Mouse (Mus musculus) testis, postnatal 10 days (tissue): ENCODE results near the gene 4430402I18Rik.
"Not testable (repeated sequence)": the region's sequence is repeated elsewhere in the genome, so short reads cannot be mapped to it uniquely, and the experiment has no call there.

Source experiments
- DNase-seq: peaks from one replicate; pipeline ENCODE4 v3.0.0; 2021; ENCODE audit warnings: low spot score

Gene 4430402I18Rik

DNA sequence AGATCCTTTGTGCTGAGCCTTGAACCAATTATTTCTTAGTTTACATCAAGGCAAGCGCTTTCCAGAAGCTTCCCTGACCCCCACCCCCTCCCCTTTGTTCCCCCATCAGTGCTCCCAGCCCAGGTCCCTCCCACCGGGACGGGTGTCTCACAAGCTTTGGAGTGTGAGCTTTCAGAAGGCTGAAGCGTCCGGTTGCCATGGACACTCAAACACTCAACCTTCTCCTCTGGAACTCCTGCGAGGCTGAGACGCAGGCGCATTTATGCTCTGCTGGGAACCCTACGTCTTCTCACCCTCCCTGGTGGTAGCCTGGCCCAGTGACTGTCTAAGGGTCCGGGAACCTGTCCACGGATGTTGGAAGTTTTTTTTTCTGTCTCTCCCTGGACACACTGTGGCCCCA is at the start of gene 4430402I18Rik:
Gene 4430402I18Rik, minus strand, starts transcription at position 149 of the 400 bp plus-strand sequence.
- no peak for DNase-seq

DNA sequence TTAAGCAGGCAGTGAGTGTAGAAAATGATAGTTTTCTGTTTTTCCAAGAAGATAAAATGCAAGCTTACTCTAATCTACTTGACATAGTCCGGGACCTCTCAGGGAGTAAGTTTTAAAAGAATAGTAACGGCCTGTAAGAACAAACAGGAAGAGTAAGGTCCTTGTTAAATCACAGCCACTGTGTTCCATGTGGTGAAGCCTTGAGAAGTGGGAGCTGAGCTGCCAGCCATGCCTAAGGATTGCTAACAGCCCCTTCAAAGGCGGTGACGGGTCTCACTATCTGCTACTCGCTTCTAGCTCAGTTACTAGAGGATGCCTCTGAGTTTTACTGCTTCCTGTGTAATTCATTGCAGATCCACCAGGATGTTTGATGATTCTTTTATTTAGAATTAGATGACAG is 49.2 kb upstream of the 4430402I18Rik start:
- peak; percentile 37 for DNase-seq

DNA sequence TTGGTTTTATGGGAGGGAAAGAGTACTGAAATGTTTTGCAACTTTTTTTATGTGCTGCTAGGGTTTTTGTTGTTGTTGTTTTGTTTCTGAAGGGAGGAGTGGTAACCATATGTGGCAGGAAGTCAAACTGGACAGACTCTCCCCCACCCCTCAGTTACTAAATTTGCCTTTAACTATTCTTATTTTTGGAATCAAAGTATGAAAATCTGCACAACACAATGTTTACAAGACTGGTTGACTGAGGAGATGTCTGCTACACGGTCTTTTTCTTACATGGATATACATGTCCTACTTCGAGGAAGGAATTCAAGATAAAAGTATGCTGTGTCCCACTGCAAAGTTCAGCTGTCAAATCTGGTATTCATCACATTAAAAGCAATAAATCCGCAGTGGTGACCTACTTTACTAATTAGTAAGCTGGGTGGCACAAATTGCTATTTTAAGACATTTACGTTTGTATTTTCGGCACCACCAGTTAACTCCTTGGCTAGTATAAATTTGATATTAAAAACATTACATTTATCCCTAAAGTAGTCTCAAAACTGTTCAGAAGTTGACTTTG is 48.7 kb upstream of the 4430402I18Rik start:
- peak; percentile 1 for DNase-seq

DNA sequence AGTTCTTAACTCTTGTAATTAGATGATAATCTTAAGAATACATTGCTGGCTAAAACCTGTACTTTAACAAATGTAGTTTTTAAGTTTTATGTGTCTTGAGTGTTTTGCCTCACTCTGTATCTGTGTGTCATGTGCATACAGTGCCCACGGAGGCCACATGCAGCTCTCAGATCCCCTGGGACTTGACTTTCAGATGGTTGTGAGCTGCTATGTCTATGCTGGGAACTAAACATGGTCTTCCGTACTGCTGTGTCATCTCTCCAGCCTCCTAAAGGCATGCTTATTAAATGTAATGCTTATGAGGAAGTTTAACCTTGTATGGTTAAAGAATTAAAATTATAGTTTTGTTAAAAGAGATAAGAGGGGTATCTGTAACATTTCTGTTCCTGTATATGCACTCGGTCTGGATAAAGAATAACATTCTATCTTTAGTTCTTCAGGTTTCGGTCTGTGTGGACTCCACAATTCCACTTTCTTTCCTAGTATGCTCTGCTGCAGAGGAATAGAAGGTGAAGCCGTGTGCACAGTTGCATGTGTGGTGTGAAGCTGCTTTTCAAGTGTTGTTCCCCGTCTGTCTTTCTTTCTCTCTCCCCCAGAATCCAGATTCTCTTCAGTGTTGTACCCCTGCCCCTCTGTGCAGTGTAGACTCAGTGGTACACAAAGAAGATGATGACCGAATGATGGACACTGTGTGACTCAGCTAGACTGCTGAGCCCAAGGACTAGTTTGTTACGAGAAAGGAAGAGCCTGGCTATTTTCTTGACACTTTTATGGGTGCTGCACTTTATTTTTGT is 48.0 kb upstream of the 4430402I18Rik start:
- peak; percentile 27 for DNase-seq

- peak; percentile 38 for DNase-seq
These were observed 47.0 kb upstream of the 4430402I18Rik start for GRCm38 (mm10) chr19:29014466-29015055.

GRCm38 (mm10) chr19:29011355-29011990 is 43.9 kb upstream of the 4430402I18Rik start:
- DNase-seq = no peak

DNA sequence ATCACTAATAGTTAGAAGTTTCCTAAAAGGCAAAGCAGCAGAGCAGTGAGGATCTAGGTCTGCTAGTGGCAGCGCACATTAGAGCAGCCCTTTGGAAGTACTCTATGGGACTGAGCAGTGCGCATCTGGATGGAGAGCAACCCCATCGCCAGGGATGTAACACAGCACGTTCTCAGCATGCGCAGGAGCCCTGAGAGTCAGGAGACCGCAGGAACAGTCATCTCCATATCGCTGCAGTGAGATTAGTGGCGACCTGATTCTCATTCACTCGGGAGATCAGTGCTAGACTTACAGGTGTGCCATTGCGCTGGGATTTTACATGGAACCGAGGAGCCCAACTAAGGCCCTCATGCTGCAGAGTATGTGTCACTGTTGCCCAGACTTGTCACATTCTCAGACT is 41.4 kb upstream of the 4430402I18Rik start:
- no peak for DNase-seq

DNA sequence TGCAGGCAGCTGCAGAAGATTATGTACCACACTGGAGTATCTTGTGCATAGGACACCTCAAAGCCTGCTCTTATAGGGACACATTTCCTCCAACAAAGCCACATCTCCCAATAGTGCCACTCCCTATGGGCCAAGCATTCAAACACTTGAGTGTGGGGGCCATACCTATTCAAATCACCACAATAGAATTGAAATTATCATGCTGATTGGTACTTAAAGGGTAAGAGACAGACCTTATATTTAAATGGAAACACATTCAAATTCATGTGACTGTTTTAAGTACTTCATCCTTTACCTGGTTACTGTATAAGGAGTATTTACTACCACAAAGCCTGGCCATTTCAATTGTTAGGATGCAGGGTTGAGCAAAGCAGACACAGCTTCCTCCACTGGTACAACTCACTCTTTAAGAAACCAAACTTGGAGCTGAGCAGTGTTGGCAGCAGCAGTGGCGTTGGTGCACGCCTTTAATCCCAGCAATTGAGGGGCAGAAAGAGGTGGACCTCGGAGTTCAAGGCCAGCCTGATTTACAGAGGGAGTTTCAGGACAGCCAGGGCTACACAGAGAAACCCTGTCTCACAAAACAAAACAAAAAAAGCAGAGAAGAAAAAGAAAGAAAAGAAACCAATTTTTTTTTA is 40.6 kb upstream of the 4430402I18Rik start:
- DNase-seq = no peak

DNA sequence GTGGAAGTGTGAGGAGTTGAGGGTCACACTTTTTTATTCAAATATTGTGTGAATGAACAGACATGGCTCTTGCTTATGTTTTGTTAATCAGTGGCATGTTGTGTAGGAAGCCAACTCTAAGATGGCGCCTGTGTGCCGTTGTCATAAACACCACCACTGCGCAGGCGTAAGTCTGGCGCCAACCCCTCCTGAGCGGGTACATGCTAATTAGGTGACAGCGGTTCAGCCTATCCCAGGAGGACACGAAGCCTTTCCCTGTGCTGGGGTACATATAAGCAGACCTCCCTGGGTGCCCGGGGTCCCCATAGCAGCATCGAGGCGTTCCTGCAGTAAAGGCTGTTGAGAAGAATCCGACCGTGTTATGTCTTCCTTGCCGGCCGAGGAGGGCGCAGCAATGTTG is 32.7 kb upstream of the 4430402I18Rik start:
- DNase-seq = not testable (repeated sequence)

GRCm38 (mm10) chr19:28997976-28998630 is 30.5 kb upstream of the 4430402I18Rik start:
- DNase-seq = no peak

- DNase-seq = no peak
These were observed 27.8 kb upstream of the 4430402I18Rik start for GRCm38 (mm10) chr19:28995366-28995765.

GRCm38 (mm10) chr19:28994870-28995269 is 27.3 kb upstream of the 4430402I18Rik start:
- DNase-seq = no peak

DNA sequence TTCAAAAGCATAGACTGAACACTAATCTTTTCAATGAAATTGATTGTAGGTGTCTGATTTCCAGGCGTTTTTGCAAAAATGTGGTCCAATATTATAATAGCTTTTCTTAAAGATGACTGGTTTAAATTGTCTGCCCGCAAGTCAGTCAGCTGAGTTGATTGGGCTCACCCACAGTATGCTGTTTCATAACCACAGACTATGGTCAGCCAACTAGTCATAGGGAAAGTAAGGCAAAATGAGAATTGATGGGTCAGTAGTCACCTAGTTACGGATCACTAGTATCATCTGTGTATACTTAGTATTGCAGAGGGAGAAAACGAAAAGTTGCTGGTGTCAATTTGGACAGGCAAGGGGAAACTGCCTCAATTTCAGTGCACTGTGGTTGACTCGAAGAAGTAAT is 23.8 kb upstream of the 4430402I18Rik start:
- no peak for DNase-seq

DNA sequence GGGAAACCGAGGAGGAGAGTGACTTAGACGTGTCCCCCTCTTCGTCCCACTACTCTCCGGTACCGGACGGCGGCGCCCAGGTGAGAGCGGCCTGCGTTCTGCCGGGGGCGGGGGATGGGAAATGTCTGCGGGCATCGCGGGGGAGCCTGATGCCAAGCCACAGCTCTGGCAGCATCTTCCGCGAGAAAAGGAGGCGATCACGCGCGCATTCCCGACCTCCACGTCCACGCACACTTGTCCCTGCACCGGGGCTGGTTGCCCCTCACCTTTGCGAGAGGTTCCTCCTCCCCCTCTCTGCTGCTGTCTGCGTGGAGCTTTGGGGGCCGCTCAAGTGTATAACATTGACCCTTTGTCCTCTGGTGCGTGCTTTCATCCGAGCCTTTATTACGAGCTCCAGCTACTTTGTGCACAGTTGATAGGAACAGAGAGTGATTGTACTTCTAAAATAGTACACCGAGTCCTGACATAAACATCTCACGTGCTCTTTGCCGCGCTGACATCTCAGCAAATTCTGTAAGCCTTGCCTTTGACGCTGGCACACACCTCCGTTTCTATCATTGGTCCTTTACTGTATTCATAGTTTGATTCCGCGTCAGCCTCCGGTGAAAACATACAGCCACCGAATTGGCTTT is 23.1 kb upstream of the 4430402I18Rik start:
- DNase-seq = no peak

GRCm38 (mm10) chr19:28990194-28990589 is 22.6 kb upstream of the 4430402I18Rik start, which contains the start of gene Cdc37l1:
TSS of gene Cdc37l1 (plus strand) at chr19:28990352.
- peak; percentile 99 for DNase-seq

GRCm38 (mm10) chr19:28989515-28989914 is 21.9 kb upstream of the 4430402I18Rik start:
- no peak for DNase-seq

DNA sequence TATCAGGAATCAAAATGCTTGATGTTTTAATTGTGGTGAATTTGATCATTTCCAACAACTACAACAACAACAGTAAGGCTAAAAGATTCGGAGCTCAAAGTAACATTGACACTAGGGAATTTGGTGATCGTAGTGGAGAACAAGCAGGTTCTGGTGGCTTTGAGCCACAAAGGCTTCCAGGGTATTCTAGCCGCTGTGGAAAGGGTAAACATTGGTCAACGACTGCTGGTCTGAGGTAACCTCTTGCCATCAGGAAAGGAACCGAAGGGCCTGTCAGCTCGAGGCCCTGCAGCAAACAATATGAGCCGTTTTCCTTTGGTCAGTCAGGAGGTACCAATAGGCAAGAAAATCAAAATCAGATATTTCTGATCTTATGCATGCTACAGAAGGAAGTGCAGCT is 15.0 kb upstream of the 4430402I18Rik start:
- no peak for DNase-seq

DNA sequence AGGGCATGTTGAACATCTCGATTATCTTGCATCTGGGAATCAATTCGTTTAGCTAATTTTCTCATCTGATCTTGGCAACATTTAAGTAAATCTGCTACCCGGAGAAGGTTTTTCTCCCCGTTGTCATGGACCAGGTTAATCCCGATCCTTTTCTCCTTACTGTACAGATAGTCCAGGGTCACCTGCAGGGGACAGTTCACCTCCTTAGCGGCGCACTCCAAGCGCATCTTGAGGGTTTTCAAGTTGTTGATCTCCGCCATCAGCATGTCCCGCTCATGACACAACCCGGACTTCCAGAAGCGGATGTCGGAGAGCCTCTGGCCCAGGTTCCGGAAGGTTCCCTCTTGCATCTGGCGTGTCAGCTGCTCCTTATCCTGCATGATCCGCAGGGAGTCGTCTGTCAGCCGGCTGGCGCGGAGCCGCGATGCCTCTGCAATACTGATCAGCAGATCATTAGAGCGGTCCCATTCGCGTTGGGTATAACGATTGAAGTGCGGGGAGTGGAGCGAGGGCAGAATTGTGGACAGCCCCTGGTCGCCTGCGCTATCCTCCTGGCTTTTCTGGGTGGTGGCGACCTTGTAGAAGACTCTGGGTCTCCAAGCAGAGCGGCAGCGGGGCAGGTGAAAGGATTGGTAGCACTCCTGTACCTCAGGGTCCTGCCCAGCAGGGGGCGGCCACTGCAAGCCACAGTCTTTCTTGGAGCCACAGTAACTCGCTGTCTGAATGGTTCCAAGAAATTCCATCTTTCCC is 7.4 kb upstream of the 4430402I18Rik start:
- DNase-seq = peak; percentile 86

GRCm38 (mm10) chr19:28970251-28970650 is 2.7 kb upstream of the 4430402I18Rik start:
- no peak for DNase-seq

DNA sequence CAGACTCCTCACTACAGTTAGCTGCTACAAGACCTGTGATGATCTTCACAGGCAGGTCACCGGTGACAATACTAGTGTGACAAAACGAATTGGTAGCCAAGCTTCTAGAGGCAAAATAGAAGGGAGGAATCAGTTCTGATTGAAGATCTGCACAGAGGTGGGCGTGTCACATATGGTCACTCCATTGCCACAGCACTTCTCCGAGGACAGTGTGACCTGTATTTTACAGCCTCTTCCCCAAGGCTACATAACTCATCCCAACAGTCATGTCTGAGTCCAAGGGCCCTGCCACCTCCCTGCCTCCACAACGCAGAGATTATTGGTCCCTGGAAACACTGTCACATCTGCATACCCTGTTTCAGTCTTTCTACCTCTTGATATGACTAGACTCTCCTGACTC is 1.6 kb upstream of the 4430402I18Rik start:
- DNase-seq = no peak
